Mouse (Mus musculus): ENCODE results near the gene Gm20388. TPM values are rescaled to one million over a fixed set of nuclear protein-coding genes. Genes with fewer than 3 reads are reported as not detected.

The Gm20388 gene
- polyA plus RNA-seq, 1 experiment = not detected

DNA sequence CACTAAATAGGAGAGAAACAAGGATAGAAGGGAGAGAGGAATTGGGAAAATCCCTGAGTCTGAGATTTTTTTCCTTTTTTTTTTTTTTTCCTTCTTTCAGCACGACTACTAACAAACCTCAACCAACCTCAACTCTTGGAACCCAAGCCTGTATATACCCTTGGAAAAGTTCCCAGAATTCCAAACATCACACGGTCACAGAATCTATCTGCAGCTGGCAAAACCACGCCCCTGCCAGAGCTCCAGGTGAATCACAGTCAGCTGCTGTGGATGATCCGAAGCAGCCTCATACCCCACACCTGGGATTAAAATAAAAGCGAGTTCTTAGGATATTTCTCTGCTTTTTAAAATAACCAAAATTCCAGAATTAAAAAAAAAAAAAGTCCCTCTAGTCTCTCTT lies 2431.7 kb downstream of the Gm20388 start:
- H3K4me3 ChIP-seq (ENCODE audit: insufficient read depth, low read depth, low read length) = no peak overlapping the region
- WGBS = 22% methylated on average over 5 of the region's 5 CpGs
- no peak overlapping the region for H3K27ac ChIP-seq (ENCODE audit: insufficient read depth, low read depth, low read length)
- TF ChIP-seq POLR2A (IDR thresholded peaks at IDR 0.05; ENCODE audit: insufficient read depth, low read depth, low read length) (no peak), CTCF (IDR thresholded peaks at IDR 0.05; ENCODE audit: insufficient read depth, low read depth, low read length) (no peak)
- H3K4me1 ChIP-seq (ENCODE audit: control insufficient read depth, insufficient read depth, low read length) = peaks cover 31% of the 10 kb centered on the region

DNA sequence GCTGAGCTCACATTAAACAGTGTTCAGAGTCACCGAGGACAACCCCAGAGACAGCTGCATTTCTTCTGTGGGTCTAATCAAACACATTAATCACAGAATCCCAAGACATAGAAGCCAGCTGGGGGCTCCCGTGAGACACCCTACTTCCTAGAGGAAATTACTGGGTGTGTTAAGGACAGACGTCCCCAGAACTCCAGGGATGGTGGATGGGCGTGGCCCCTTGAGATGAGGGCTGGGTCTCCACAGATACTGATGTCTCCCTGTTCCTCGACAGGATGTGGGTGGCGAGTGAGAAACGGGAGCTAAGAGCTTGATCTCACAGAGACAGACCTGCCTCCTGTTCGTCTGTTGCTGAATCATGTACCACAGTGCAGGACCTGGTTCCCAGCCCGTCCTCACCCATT lies 2432.2 kb downstream of the Gm20388 start:
- Histone ChIP-seq H3K4me1 (ENCODE audit: control insufficient read depth, insufficient read depth, low read length) (peaks cover 36% of the 10 kb centered on the region), H3K27ac (ENCODE audit: insufficient read depth, low read depth, low read length) (peak overlapping the region; percentile 73), H3K4me3 (ENCODE audit: insufficient read depth, low read depth, low read length) (peak overlapping the region; percentile 3; the same call in 1 of the 2 replicates)
- no peak for TF ChIP-seq CTCF (IDR thresholded peaks at IDR 0.05; ENCODE audit: insufficient read depth, low read depth, low read length)
- 2% methylated on average over 9 of the region's 9 CpGs for WGBS

GRCm38 (mm10) chr8:122343341-122343740 lies 2432.7 kb downstream of the Gm20388 start:
- WGBS = 2% methylated on average over 11 of the region's 11 CpGs
- peak overlapping the region; percentile 73 for H3K27ac ChIP-seq (ENCODE audit: insufficient read depth, low read depth, low read length)
- TF ChIP-seq POLR2A (IDR thresholded peaks at IDR 0.05; ENCODE audit: insufficient read depth, low read depth, low read length) = no peak
- no peak for TF ChIP-seq CTCF (IDR thresholded peaks at IDR 0.05; ENCODE audit: insufficient read depth, low read depth, low read length)
- H3K4me1 ChIP-seq (ENCODE audit: control insufficient read depth, insufficient read depth, low read length) = peaks cover 41% of the 10 kb centered on the region
- H3K4me3 ChIP-seq (ENCODE audit: insufficient read depth, low read depth, low read length) = peak overlapping the region; percentile 3; the same call in 1 of the 2 replicates

- TF ChIP-seq CTCF (IDR thresholded peaks at IDR 0.05; ENCODE audit: insufficient read depth, low read depth, low read length) = no peak
- no peak for TF ChIP-seq POLR2A (IDR thresholded peaks at IDR 0.05; ENCODE audit: insufficient read depth, low read depth, low read length)
- Histone ChIP-seq H3K4me1 (ENCODE audit: control insufficient read depth, insufficient read depth, low read length) (peaks cover 41% of the 10 kb centered on the region), H3K4me3 (ENCODE audit: insufficient read depth, low read depth, low read length) (peak overlapping the region; percentile 12; the same call in 1 of the 2 replicates), H3K27ac (ENCODE audit: insufficient read depth, low read depth, low read length) (peak overlapping the region; percentile 73)
- under 1% methylated on average over 13 of the region's 14 CpGs for WGBS
Observed at GRCm38 (mm10) chr8:122343758-122344157, 2433.1 kb downstream of the Gm20388 start.

DNA sequence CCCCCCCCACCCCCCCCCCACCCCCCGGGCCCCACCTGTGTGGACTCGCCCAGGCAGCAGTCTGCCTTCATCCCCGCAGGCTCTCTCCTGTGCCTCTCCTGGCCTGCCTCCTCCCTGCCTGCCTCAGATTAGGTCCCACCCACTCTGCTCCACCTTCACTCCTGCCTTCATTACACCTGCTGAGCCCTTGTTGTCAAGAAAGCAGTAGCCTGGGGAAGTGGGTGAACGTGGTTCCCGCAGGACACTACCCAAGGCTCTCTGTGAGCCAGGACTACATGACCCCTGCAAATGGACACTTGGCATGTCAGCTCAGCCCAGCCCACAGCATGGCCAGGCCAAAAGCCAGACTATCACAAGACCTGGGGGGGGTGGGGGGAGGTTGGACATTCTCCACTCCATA lies 2433.6 kb downstream of the Gm20388 start:
- Histone ChIP-seq H3K4me1 (ENCODE audit: control insufficient read depth, insufficient read depth, low read length) (peaks cover 41% of the 10 kb centered on the region), H3K27ac (ENCODE audit: insufficient read depth, low read depth, low read length) (peak overlapping the region; percentile 58), H3K4me3 (ENCODE audit: insufficient read depth, low read depth, low read length) (peak overlapping the region; percentile 15)
- WGBS = 8% methylated on average over 3 of the region's 5 CpGs
- TF ChIP-seq CTCF (IDR thresholded peaks at IDR 0.05; ENCODE audit: insufficient read depth, low read depth, low read length) (no peak), POLR2A (IDR thresholded peaks at IDR 0.05; ENCODE audit: insufficient read depth, low read depth, low read length) (no peak)

DNA sequence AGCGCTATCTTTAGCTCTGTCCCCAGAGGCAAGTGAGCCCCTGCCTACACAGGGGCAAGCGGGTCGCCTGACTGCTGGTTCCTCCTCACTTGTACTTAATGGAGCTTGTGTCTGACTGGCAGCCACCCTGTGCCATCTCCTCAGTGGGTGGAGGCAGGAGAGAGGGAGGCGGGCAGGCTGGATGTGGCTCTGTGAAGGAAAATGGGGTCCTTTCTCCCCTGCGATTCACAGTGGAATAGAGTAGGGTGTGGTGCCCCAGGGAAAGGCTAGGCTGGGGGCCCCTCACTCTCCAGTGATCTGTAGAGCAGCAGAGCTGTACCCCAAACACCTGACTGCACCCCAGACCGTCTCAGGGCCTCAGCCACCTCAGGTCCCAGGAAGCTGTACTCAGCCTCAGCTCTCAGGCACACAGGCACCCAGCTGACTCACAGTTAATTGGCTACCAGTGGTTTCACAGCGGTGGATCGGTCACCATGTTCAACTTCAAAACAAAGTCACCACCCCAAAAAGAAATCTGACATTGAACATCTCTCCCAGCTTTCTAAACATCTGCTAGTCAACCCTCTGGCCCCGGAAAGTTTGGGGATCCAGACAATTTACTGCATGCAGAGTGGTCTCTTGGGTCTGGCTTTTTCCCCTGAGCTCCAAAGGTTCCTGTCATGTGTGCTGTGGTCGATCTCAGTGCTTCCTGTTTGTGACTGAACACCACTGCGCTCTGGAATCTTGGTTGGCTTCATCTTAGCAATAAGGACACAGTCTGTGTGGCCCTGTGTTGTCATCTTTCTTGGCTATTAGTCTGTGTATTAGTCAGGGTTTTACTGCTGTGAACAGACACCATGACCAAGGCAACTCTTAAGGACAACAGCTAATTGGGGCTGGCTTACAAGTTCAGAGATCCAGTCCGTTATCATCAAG lies 2434.8 kb downstream of the Gm20388 start:
- TF ChIP-seq CTCF (IDR thresholded peaks at IDR 0.05; ENCODE audit: insufficient read depth, low read depth, low read length) = no peak
- H3K4me1 ChIP-seq (ENCODE audit: control insufficient read depth, insufficient read depth, low read length) = peaks cover 41% of the 10 kb centered on the region
- 43% methylated on average over 12 of the region's 12 CpGs for WGBS
- no peak overlapping the region for H3K4me3 ChIP-seq (ENCODE audit: insufficient read depth, low read depth, low read length)
- H3K27ac ChIP-seq (ENCODE audit: insufficient read depth, low read depth, low read length) = peak overlapping the region; percentile 37

DNA sequence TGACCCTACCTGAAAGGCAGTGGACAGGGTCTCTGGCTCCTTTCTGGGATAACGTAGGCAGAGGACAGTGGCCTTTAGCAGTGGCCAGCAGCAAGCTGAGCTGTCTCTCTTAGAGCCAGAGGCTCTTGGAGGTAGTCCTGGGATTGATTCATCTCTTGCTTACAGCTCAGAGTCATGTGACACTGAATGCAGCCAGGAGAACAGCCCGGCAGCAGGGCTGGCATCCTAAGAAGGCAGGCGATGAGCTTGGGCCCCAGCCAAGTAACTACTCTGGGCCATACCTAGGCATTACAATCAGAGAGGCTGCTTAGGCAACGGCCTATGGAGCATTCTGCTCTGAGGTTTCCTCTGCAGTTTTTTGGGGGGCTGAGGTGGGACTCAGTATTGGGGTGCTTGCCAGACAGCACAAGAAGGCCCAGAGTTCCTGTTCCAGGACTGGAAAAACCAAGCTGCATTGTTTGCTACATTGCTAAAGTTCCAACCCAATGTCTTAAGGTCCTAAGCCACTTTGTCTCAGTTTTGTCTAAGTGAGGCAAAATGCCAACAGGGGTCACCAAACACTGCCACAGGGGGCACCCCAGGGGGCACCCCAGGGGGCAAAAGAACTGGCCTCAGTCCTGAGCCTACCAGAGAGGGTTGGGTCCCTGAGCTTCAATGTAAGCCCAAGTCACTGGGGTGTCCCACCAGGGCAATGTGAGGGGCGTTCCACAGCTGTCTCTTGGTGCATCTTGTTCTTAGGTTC lies 2437.3 kb downstream of the Gm20388 start:
- 41% methylated on average over 5 of the region's 5 CpGs for WGBS
- no peak overlapping the region for H3K4me3 ChIP-seq (ENCODE audit: insufficient read depth, low read depth, low read length)
- H3K27ac ChIP-seq (ENCODE audit: insufficient read depth, low read depth, low read length) = no peak overlapping the region
- H3K4me1 ChIP-seq (ENCODE audit: control insufficient read depth, insufficient read depth, low read length) = peaks cover 38% of the 10 kb centered on the region
- TF ChIP-seq CTCF (IDR thresholded peaks at IDR 0.05; ENCODE audit: insufficient read depth, low read depth, low read length) (no peak), POLR2A (IDR thresholded peaks at IDR 0.05; ENCODE audit: insufficient read depth, low read depth, low read length) (no peak)

GRCm38 (mm10) chr8:122349357-122350297 lies 2439.0 kb downstream of the Gm20388 start:
- Histone ChIP-seq H3K27ac (ENCODE audit: insufficient read depth, low read depth, low read length) (no peak overlapping the region), H3K4me3 (ENCODE audit: insufficient read depth, low read depth, low read length) (no peak overlapping the region), H3K4me1 (ENCODE audit: control insufficient read depth, insufficient read depth, low read length) (peaks cover 29% of the 10 kb centered on the region)
- no peak for TF ChIP-seq POLR2A (IDR thresholded peaks at IDR 0.05; ENCODE audit: insufficient read depth, low read depth, low read length)
- TF ChIP-seq CTCF (IDR thresholded peaks at IDR 0.05; ENCODE audit: insufficient read depth, low read depth, low read length) = no peak
- WGBS = 75% methylated on average over 15 of the region's 15 CpGs

Measured in olfactory bulb, adult 2 months (tissue).